Comparison of ENCODE assay signal across 17 mouse cellular contexts in genomic region chr4:32852819-32853218, GRCm38 (mm10). TPM values are rescaled to one million over a fixed set of nuclear protein-coding genes. Genes with fewer than 3 reads are reported as not detected.
DNase-seq lines count a peak whose midpoint lies in the region; ATAC-seq lines count a peak whose summit lies in the region.
"Had no signal": no experiment of that assay in that cellular context is flagged by ENCODE, and none has a peak within 500 bp of the region (broad histone marks: within the 10 kb centered on the region; RNA-seq: fewer than 3 reads in every experiment).

No protein-coding gene starts in this region.

- no peak for DNase-seq in embryonic facial prominence, embryonic 14.5 days (ENCODE audit: low spot score)
- DNase-seq in embryonic facial prominence, embryonic 10.5 days (ENCODE audit: low spot score) = no peak
- DNase-seq in neural tube, embryonic 10.5 days (ENCODE audit: extremely low spot score, low spot score) = no peak
- peak; percentile 70 for DNase-seq in thymus, postnatal 4 days
- no peak for DNase-seq in left cerebral cortex, adult 8-10 months (ENCODE audit: low spot score in 2 of 2)
- no peak for DNase-seq in layer of hippocampus, adult 9-10 months (ENCODE audit: low spot score)
- DNase-seq: cerebellum, postnatal 10 days; embryo, embryonic 11 days; gastrocnemius, postnatal 14 days; kidney, adult 8-10 months; kidney, postnatal 25 days; lung, adult 2 months; right cerebral cortex, adult 18-20 months had no signal

- ATAC-seq in embryonic facial prominence, embryonic 14.5 days (ENCODE audit: low read depth) = peak; percentile 50; the same call in 1 of the 2 replicates
- 0 out of 2 replicates have a peak, but pooled peaks have one; percentile 51 for ATAC-seq in neural tube, embryonic 12.5 days (ENCODE audit: low FRiP score, low read depth)
- ATAC-seq in neural tube, embryonic 15.5 days (ENCODE audit: low FRiP score) = no peak

- WGBS in embryonic facial prominence, embryonic 14.5 days = 81% methylated on average over 6 of the region's 6 CpGs
- 78% methylated on average over 6 of the region's 6 CpGs for WGBS in embryonic facial prominence, embryonic 10.5 days
- WGBS in neural tube, embryonic 12.5 days = 71% methylated on average over 6 of the region's 6 CpGs
- WGBS in neural tube, embryonic 15.5 days = 56% methylated on average over 6 of the region's 6 CpGs

- no peak overlapping the region for H3K4me2 ChIP-seq in embryonic facial prominence, embryonic 14.5 days (ENCODE audit: low read depth, low read length)
- no peak overlapping the region for H3K4me2 ChIP-seq in neural tube, embryonic 12.5 days (replicated peaks)
- no peak overlapping the region; the same call in 1 of the 2 replicates for H3K4me2 ChIP-seq in neural tube, embryonic 15.5 days
- H3K4me2 ChIP-seq: liver, embryonic 11.5 days had no signal

- no peaks in the 10 kb centered on the region for H3K4me1 ChIP-seq in embryonic facial prominence, embryonic 14.5 days (ENCODE audit: control insufficient read depth, insufficient read depth, low read length)
- no peaks in the 10 kb centered on the region for H3K4me1 ChIP-seq in embryonic facial prominence, embryonic 10.5 days
- H3K4me1 ChIP-seq in neural tube, embryonic 12.5 days = peaks cover 11% of the 10 kb centered on the region
- H3K4me1 ChIP-seq in neural tube, embryonic 15.5 days = peaks cover 11% of the 10 kb centered on the region

- no peak overlapping the region for H3K4me3 ChIP-seq in embryonic facial prominence, embryonic 14.5 days (ENCODE audit: low read depth, low read length)
- no peak overlapping the region for H3K4me3 ChIP-seq in embryonic facial prominence, embryonic 10.5 days
- no peak overlapping the region for H3K4me3 ChIP-seq in neural tube, embryonic 12.5 days
- no peak overlapping the region for H3K4me3 ChIP-seq in neural tube, embryonic 15.5 days (replicated peaks)

- H3K9me3 ChIP-seq in embryonic facial prominence, embryonic 14.5 days (ENCODE audit: control insufficient read depth, low read length) = no peaks in the 10 kb centered on the region
- no peaks in the 10 kb centered on the region for H3K9me3 ChIP-seq in embryonic facial prominence, embryonic 10.5 days
- H3K9me3 ChIP-seq in neural tube, embryonic 12.5 days = no peaks in the 10 kb centered on the region
- H3K9me3 ChIP-seq in neural tube, embryonic 15.5 days (replicated peaks) = no peaks in the 10 kb centered on the region

- H3K9ac ChIP-seq in embryonic facial prominence, embryonic 14.5 days (ENCODE audit: low read depth, low read length) = no peak overlapping the region
- H3K9ac ChIP-seq in neural tube, embryonic 12.5 days = no peak overlapping the region
- no peak overlapping the region for H3K9ac ChIP-seq in neural tube, embryonic 15.5 days (replicated peaks)

- no peaks in the 10 kb centered on the region for H3K27me3 ChIP-seq in embryonic facial prominence, embryonic 14.5 days (replicated peaks; ENCODE audit: control insufficient read depth, insufficient read depth, low read length)
- H3K27me3 ChIP-seq in embryonic facial prominence, embryonic 10.5 days (replicated peaks; ENCODE audit: low read depth, poor library complexity, severe bottlenecking) = no peaks in the 10 kb centered on the region
- H3K27me3 ChIP-seq in neural tube, embryonic 12.5 days (replicated peaks) = no peaks in the 10 kb centered on the region
- no peaks in the 10 kb centered on the region for H3K27me3 ChIP-seq in neural tube, embryonic 15.5 days (replicated peaks)

- H3K36me3 ChIP-seq in embryonic facial prominence, embryonic 14.5 days (ENCODE audit: control insufficient read depth, insufficient read depth, low read length) = no peaks in the 10 kb centered on the region
- H3K36me3 ChIP-seq in embryonic facial prominence, embryonic 10.5 days (replicated peaks) = no peaks in the 10 kb centered on the region; the same call in 1 of the 2 replicates
- no peaks in the 10 kb centered on the region for H3K36me3 ChIP-seq in neural tube, embryonic 12.5 days
- no peaks in the 10 kb centered on the region for H3K36me3 ChIP-seq in neural tube, embryonic 15.5 days

- H3K27ac ChIP-seq in embryonic facial prominence, embryonic 14.5 days (replicated peaks; ENCODE audit: low read depth, low read length) = no peak overlapping the region
- H3K27ac ChIP-seq in embryonic facial prominence, embryonic 10.5 days (replicated peaks) = no peak overlapping the region
- no peak overlapping the region for H3K27ac ChIP-seq in neural tube, embryonic 12.5 days
- H3K27ac ChIP-seq in neural tube, embryonic 15.5 days (replicated peaks) = peak overlapping the region; percentile 46; the same call in 1 of the 2 replicates
- H3K27ac ChIP-seq: macrophage had no signal

RNA-seq across cellular contexts. Expression of gene Lyrm2, which starts 52.8 kb away (rescaled TPM):
- polyA plus RNA-seq in embryonic facial prominence, embryonic 14.5 days (2014; fragmentation: Nextera tagmentation; extraction: Ambion mirVana) = 99.4 and 102 TPM in 2 replicates
- 95.6 and 112 TPM in 2 replicates for polyA plus RNA-seq in embryonic facial prominence, embryonic 10.5 days (2016; fragmentation: Nextera tagmentation; extraction: Ambion mirVana)
- polyA plus RNA-seq in neural tube, embryonic 12.5 days (2016; fragmentation: Nextera tagmentation; extraction: Ambion mirVana) = 152 and 160 TPM in 2 replicates
- 106 and 120 TPM in 2 replicates for polyA plus RNA-seq in neural tube, embryonic 15.5 days (2015; fragmentation: Nextera tagmentation; extraction: Ambion mirVana)
- total RNA-seq in left cerebral cortex, adult 8-10 months (2022) = 10 to 100 TPM; 31.0 to 42.0 (median 40.2) TPM
